Mouse (Mus musculus) cerebellum, postnatal 14 days (tissue): ENCODE data around the gene Ccdc187.

Experiments used
- DNase-seq, 2 experiments: peaks; one replicate each; pipeline ENCODE4 v3.0.0; 2021; ENCODE audit warnings: mixed read lengths in 2 of 2

Gene Ccdc187

GRCm38 (mm10) chr2:26315925-26316311 is 21.6 kb upstream of the Ccdc187 start:
- DNase-seq: peak; percentile 86 to 87

- peak; percentile 89 to 92 for DNase-seq
These were observed 20.9 kb upstream of the Ccdc187 start, which contains the start of gene Gpsm1 for GRCm38 (mm10) chr2:26315072-26315924. Gene Gpsm1 (plus strand): TSS chr2:26315515.

GRCm38 (mm10) chr2:26314281-26315071 is 20.1 kb upstream of the Ccdc187 start:
- DNase-seq: peak; percentile 86 to 90

- no peak for DNase-seq
These were observed 19.0 kb upstream of the Ccdc187 start for GRCm38 (mm10) chr2:26313394-26313793.

- DNase-seq: peak; percentile 56 to 57
These were observed 18.5 kb upstream of the Ccdc187 start for GRCm38 (mm10) chr2:26312812-26313211.

- no peak for DNase-seq
These were observed 17.6 kb upstream of the Ccdc187 start for GRCm38 (mm10) chr2:26311936-26312335.

- no peak for DNase-seq
These were observed 15.4 kb upstream of the Ccdc187 start for GRCm38 (mm10) chr2:26309739-26310138.

- peak in 1 of 2 experiments; percentile 59 for DNase-seq
These were observed 12.3 kb upstream of the Ccdc187 start for GRCm38 (mm10) chr2:26306702-26307101.

- DNase-seq: no peak
These were observed 11.2 kb upstream of the Ccdc187 start for GRCm38 (mm10) chr2:26305555-26305954.

- DNase-seq: no peak
These were observed 10.4 kb upstream of the Ccdc187 start for GRCm38 (mm10) chr2:26304711-26305110.

GRCm38 (mm10) chr2:26302005-26302503 is 7.7 kb upstream of the Ccdc187 start:
- no peak for DNase-seq

GRCm38 (mm10) chr2:26300808-26301174 is 6.4 kb upstream of the Ccdc187 start:
- peak; percentile 96 to 97 for DNase-seq

GRCm38 (mm10) chr2:26300161-26300807 is 5.9 kb upstream of the Ccdc187 start:
- DNase-seq: peak; percentile 63 to 64

GRCm38 (mm10) chr2:26299336-26299735 is 5.0 kb upstream of the Ccdc187 start:
- DNase-seq: peak; percentile 80

- DNase-seq: no peak
These were observed 4.5 kb upstream of the Ccdc187 start for GRCm38 (mm10) chr2:26298856-26299230.

- DNase-seq: peak; percentile 74
These were observed 4.0 kb upstream of the Ccdc187 start for GRCm38 (mm10) chr2:26298208-26298855.

- peak; percentile 66 to 75 for DNase-seq
These were observed 2.3 kb upstream of the Ccdc187 start for GRCm38 (mm10) chr2:26296606-26297195.

- DNase-seq: peak in 1 of 2 experiments; percentile 54
These were observed 4.2 kb downstream of the Ccdc187 start for GRCm38 (mm10) chr2:26290133-26290532.

- no peak for DNase-seq
These were observed 8.0 kb downstream of the Ccdc187 start for GRCm38 (mm10) chr2:26286391-26286790.

GRCm38 (mm10) chr2:26285804-26286203 is 8.6 kb downstream of the Ccdc187 start:
- peak; percentile 83 to 88 for DNase-seq

GRCm38 (mm10) chr2:26280594-26280993 is 13.8 kb downstream of the Ccdc187 start:
- DNase-seq: no peak

GRCm38 (mm10) chr2:26279712-26280111 is 14.6 kb downstream of the Ccdc187 start:
- DNase-seq: peak in 1 of 2 experiments; percentile 39
